Mouse (Mus musculus) embryonic facial prominence, embryonic 11.5 days (tissue): Measurements from ENCODE around the gene Unc5c. TPM values are rescaled to one million over a fixed set of nuclear protein-coding genes. Genes with fewer than 3 reads are reported as not detected.

ENCODE experiments used
- ATAC-seq: fragments of 200-750 bp; cut with Nextera tagmentation; replicated peaks from 2 replicates; pipeline ENCODE4 v1.8.0; 2017; ENCODE audit warnings: low read depth; ENCODE audit not compliant: insufficient number of reproducible peaks, low FRiP score, low TSS enrichment
- DNase-seq: peaks from one replicate; pipeline ENCODE4 v3.0.0-alpha.2; 2015; ENCODE audit warnings: low spot score
- H3K27ac ChIP-seq: fragments of 300-500 bp; sonication (generic); replicated peaks from 2 replicates; pipeline ENCODE4 v1.5.1; 2014; ENCODE audit warnings: mild to moderate bottlenecking, low read depth, low read length, control low read depth
- H3K27me3 ChIP-seq: fragments of 300-500 bp; sonication (generic); 2 replicates; pipeline ENCODE4 v1.6.1; 2014; ENCODE audit warnings: mild to moderate bottlenecking, low read length, moderate library complexity, mixed read lengths; ENCODE audit not compliant: control insufficient read depth, insufficient read depth
- H3K36me3 ChIP-seq: fragments of 300-500 bp; sonication (generic); replicated peaks from 2 replicates; pipeline ENCODE4 v1.6.1; 2014; ENCODE audit warnings: low read depth, mild to moderate bottlenecking, low read length, moderate library complexity, mixed read lengths; ENCODE audit not compliant: control insufficient read depth, insufficient read depth
- H3K4me1 ChIP-seq: fragments of 300-500 bp; sonication (generic); 2 replicates; pipeline ENCODE4 v1.6.1; 2014; ENCODE audit warnings: low read length, mixed read lengths; ENCODE audit not compliant: control insufficient read depth, insufficient read depth
- H3K4me2 ChIP-seq: fragments of 300-500 bp; sonication (generic); 2 replicates; pipeline ENCODE4 v1.6.1; 2014; ENCODE audit warnings: low read depth, mild to moderate bottlenecking, control low read depth, low read length, moderate library complexity
- H3K4me3 ChIP-seq: fragments of 300-500 bp; sonication (generic); 2 replicates; pipeline ENCODE4 v1.5.1; 2014; ENCODE audit warnings: low read depth, low read length, control low read depth
- H3K9ac ChIP-seq: fragments of 300-500 bp; sonication (generic); replicated peaks from 2 replicates; pipeline ENCODE4 v1.6.1; 2014; ENCODE audit warnings: mild to moderate bottlenecking, control low read depth, low read length
- H3K9me3 ChIP-seq: fragments of 300-500 bp; sonication (generic); replicated peaks from 2 replicates; pipeline ENCODE4 v1.6.1; 2016; ENCODE audit warnings: mild to moderate bottlenecking, low read length, inconsistent platforms, mixed read lengths; ENCODE audit not compliant: control insufficient read depth
- WGBS: fragments of 180-500 bp; shearing (Covaris S2); extraction: QIAGEN DNeasy Blood & Tissue Kit; methylation state at CpG from one replicate; pipeline ENCODE4 v1.1.7; 2014; 5-methylcytosine and 5-hydroxymethylcytosine counted together
- polyA plus RNA-seq: library from polyadenylated mRNA; unstranded; fragments of >200 nt; fragmentation: Nextera tagmentation; extraction: Ambion mirVana; gene quantifications from 2 replicates; pipeline ENCODE4 v1.2.1, GENCODE M21; 2014

The Unc5c gene
- polyA plus RNA-seq, 1 experiment from 2014 or later: 10.0 TPM

- H3K36me3 ChIP-seq: no peaks in the 10 kb centered on the region
- H3K27ac ChIP-seq: no peak overlapping the region; the same call in 1 of the 2 replicates
- H3K4me2 ChIP-seq: no peak overlapping the region
- H3K27me3 ChIP-seq: no peaks in the 10 kb centered on the region
- ATAC-seq: no peak
- no peak for DNase-seq
- no peaks in the 10 kb centered on the region for H3K4me1 ChIP-seq
- H3K9me3 ChIP-seq: no peaks in the 10 kb centered on the region
- 12% methylated on average over 2 of the region's 2 CpGs for WGBS
- no peak overlapping the region for H3K4me3 ChIP-seq
- no peak overlapping the region for H3K9ac ChIP-seq
These were observed 26.9 kb downstream of the Unc5c start for GRCm38 (mm10) chr3:141491951-141492310.

- no peak overlapping the region for H3K27ac ChIP-seq
- H3K27me3 ChIP-seq: no peaks in the 10 kb centered on the region
- H3K36me3 ChIP-seq: no peaks in the 10 kb centered on the region
- no peak overlapping the region for H3K4me2 ChIP-seq
- H3K4me1 ChIP-seq: no peaks in the 10 kb centered on the region
- no peak for ATAC-seq
- WGBS: 30% methylated on average over 3 of the region's 3 CpGs
- H3K9ac ChIP-seq: no peak overlapping the region
- no peaks in the 10 kb centered on the region for H3K9me3 ChIP-seq
- H3K4me3 ChIP-seq: no peak overlapping the region
- peak; percentile 56 for DNase-seq
These were observed 28.0 kb downstream of the Unc5c start for GRCm38 (mm10) chr3:141493000-141493399.

- H3K4me3 ChIP-seq: no peak overlapping the region
These were observed 33.5 kb downstream of the Unc5c start for GRCm38 (mm10) chr3:141498348-141499056.

GRCm38 (mm10) chr3:141501845-141502505 is 37.0 kb downstream of the Unc5c start:
- no peaks in the 10 kb centered on the region for H3K9me3 ChIP-seq
- WGBS: 56% methylated on average over 4 of the region's 4 CpGs
- ATAC-seq (no peak), DNase-seq (no peak)
- no peaks in the 10 kb centered on the region for H3K27me3 ChIP-seq
- H3K4me3 ChIP-seq: no peak overlapping the region
- H3K27ac ChIP-seq: no peak overlapping the region
- no peak overlapping the region for H3K9ac ChIP-seq
- H3K36me3 ChIP-seq: no peaks in the 10 kb centered on the region
- H3K4me2 ChIP-seq: no peak overlapping the region
- H3K4me1 ChIP-seq: no peaks in the 10 kb centered on the region

More at GRCm38 (mm10) chr3:141498348-141499056, 33.5 kb downstream of the Unc5c start:
- Histone ChIP-seq H3K9ac (no peak overlapping the region), H3K4me1 (no peaks in the 10 kb centered on the region), H3K9me3 (no peaks in the 10 kb centered on the region), H3K27me3 (no peaks in the 10 kb centered on the region), H3K36me3 (no peaks in the 10 kb centered on the region), H3K27ac (no peak overlapping the region), H3K4me2 (no peak overlapping the region)
- WGBS: 48% methylated on average over 4 of the region's 4 CpGs
- DNase-seq (peak; percentile 19), ATAC-seq (no peak)

GRCm38 (mm10) chr3:141503331-141503730 is 38.3 kb downstream of the Unc5c start:
- no peak overlapping the region for H3K9ac ChIP-seq
- no peaks in the 10 kb centered on the region for H3K36me3 ChIP-seq
- H3K27ac ChIP-seq: no peak overlapping the region
- no peaks in the 10 kb centered on the region for H3K27me3 ChIP-seq
- ATAC-seq: no peak
- no peak for DNase-seq
- H3K9me3 ChIP-seq: no peaks in the 10 kb centered on the region
- H3K4me3 ChIP-seq: no peak overlapping the region
- no peak overlapping the region for H3K4me2 ChIP-seq
- no peaks in the 10 kb centered on the region for H3K4me1 ChIP-seq
- 85% methylated on average over 3 of the region's 3 CpGs for WGBS

- Histone ChIP-seq H3K9me3 (no peaks in the 10 kb centered on the region), H3K4me2 (no peak overlapping the region), H3K4me1 (no peaks in the 10 kb centered on the region), H3K27me3 (no peaks in the 10 kb centered on the region), H3K27ac (no peak overlapping the region), H3K4me3 (no peak overlapping the region), H3K9ac (no peak overlapping the region), H3K36me3 (no peaks in the 10 kb centered on the region)
- DNase-seq (peak; percentile 56), ATAC-seq (no peak)
- WGBS: 27% methylated on average over 1 of the region's 1 CpGs
These were observed 44.8 kb downstream of the Unc5c start for GRCm38 (mm10) chr3:141509772-141510171.

GRCm38 (mm10) chr3:141511253-141512038 is 46.4 kb downstream of the Unc5c start:
- ATAC-seq (no peak), DNase-seq (no peak)
- no peaks in the 10 kb centered on the region for H3K4me1 ChIP-seq
- 56% methylated on average over 5 of the region's 5 CpGs for WGBS
- no peaks in the 10 kb centered on the region for H3K27me3 ChIP-seq
- H3K36me3 ChIP-seq: no peaks in the 10 kb centered on the region
- H3K4me3 ChIP-seq: no peak overlapping the region
- no peak overlapping the region for H3K9ac ChIP-seq
- no peaks in the 10 kb centered on the region for H3K9me3 ChIP-seq
- H3K27ac ChIP-seq: no peak overlapping the region
- no peak overlapping the region for H3K4me2 ChIP-seq

- DNase-seq (peak; percentile 85), ATAC-seq (no peak; the same call in 1 of the 2 replicates)
- H3K4me1 ChIP-seq: no peaks in the 10 kb centered on the region
- no peak overlapping the region for H3K4me2 ChIP-seq
- H3K36me3 ChIP-seq: no peaks in the 10 kb centered on the region
- H3K9ac ChIP-seq: no peak overlapping the region
- H3K27me3 ChIP-seq: no peaks in the 10 kb centered on the region
- no peak overlapping the region for H3K4me3 ChIP-seq
- no peak overlapping the region for H3K27ac ChIP-seq
- H3K9me3 ChIP-seq: no peaks in the 10 kb centered on the region
These were observed 63.7 kb downstream of the Unc5c start for GRCm38 (mm10) chr3:141528751-141529150.
